Mouse (Mus musculus) heart, adult 2 months (tissue): ENCODE data around the gene Bmp2k. TPM values are rescaled to one million over a fixed set of nuclear protein-coding genes. Genes with fewer than 3 reads are reported as not detected.

Source experiments
- DNase-seq, 2 experiments: peaks; one replicate each; pipeline ENCODE4 v3.0.0; 2021
- H3K27ac ChIP-seq: fragments of 200-600 bp; 2 replicates; pipeline ENCODE4 v1.8.1; 2022
- H3K27me3 ChIP-seq: fragments of 200-500 bp; 2 replicates; pipeline ENCODE4 v1.6.1; 2012; ENCODE audit warnings: mild to moderate bottlenecking, low read length, inconsistent platforms, mixed read lengths; ENCODE audit not compliant: control insufficient read depth, insufficient read depth
- H3K36me3 ChIP-seq: fragments of 200-500 bp; 2 replicates; pipeline ENCODE4 v1.6.1; 2012; ENCODE audit warnings: low read length, inconsistent platforms; ENCODE audit not compliant: control insufficient read depth, insufficient read depth
- H3K4me1 ChIP-seq: fragments of 200-500 bp; 2 replicates; pipeline ENCODE4 v1.6.1; 2011; ENCODE audit warnings: low read length; ENCODE audit not compliant: control insufficient read depth, insufficient read depth
- H3K4me3 ChIP-seq: fragments of 200-600 bp; 2 replicates; pipeline ENCODE4 v1.8.1; 2022
- H3K79me2 ChIP-seq: fragments of 200-500 bp; replicated peaks from 2 replicates; pipeline ENCODE4 v1.6.1; 2012; ENCODE audit warnings: mild to moderate bottlenecking, inconsistent platforms, low read length, moderate library complexity, mixed read lengths; ENCODE audit not compliant: control insufficient read depth, insufficient read depth
- H3K9ac ChIP-seq: fragments of 200-500 bp; 2 replicates; pipeline ENCODE4 v1.6.1; 2012; ENCODE audit warnings: low read depth, mild to moderate bottlenecking, control low read depth, inconsistent platforms, low read length, mixed read lengths
- CTCF ChIP-seq: fragments of 200-600 bp; IDR thresholded peaks from 2 replicates; pipeline ENCODE4 v1.8.1; 2022; ENCODE audit warnings: antibody characterized with exemption, mild to moderate bottlenecking, moderate library complexity
- EP300 ChIP-seq: fragments of 200-500 bp; IDR thresholded peaks from 2 replicates; pipeline ENCODE4 v1.6.1; 2011; ENCODE audit warnings: low read depth, low read length, control low read depth; ENCODE audit not compliant: insufficient read depth
- POLR2A ChIP-seq: fragments of 200-500 bp; IDR thresholded peaks from 2 replicates; pipeline ENCODE4 v1.6.1; 2011; ENCODE audit warnings: mild to moderate bottlenecking, low read depth, low read length, control low read depth; ENCODE audit not compliant: insufficient read depth
- WGBS: fragments of 180-500 bp; shearing (Covaris S2); methylation state at CpG from one replicate; pipeline ENCODE4 v1.1.7; 2018; 5-methylcytosine and 5-hydroxymethylcytosine counted together
- intact Hi-C: fragments of 180-260 bp; cut with DNase I; formaldehyde crosslinking; loops from one replicate; pipeline ENCODE4 v1.15.1; 2025
- polyA plus RNA-seq: library from polyadenylated mRNA; depleted of rRNA; stranded (reverse); fragments of >200 nt; gene quantifications from 2 replicates; pipeline ENCODE4 v1.2.3, GENCODE M21; 2012
- total RNA-seq, 2 experiments: library from RNA; stranded (reverse); gene quantifications; 2 replicates each; pipeline ENCODE4 v1.2.3; 2021

The Bmp2k gene
- total and polyA plus RNA-seq, 3 experiments, result 2.9 to 8.4 (median 6.7) TPM

- Histone ChIP-seq H3K9ac (no peak overlapping the region), H3K36me3 (no peaks in the 10 kb centered on the region), H3K4me3 (no peak overlapping the region), H3K27ac (no peak overlapping the region), H3K27me3 (no peaks in the 10 kb centered on the region), H3K4me1 (no peaks in the 10 kb centered on the region), H3K79me2 (no peaks in the 10 kb centered on the region)
- no peak for DNase-seq
- intact Hi-C loops, result no loop called here
- 68% methylated on average over 3 of the region's 3 CpGs for WGBS
- TF ChIP-seq EP300, result no peak
- TF ChIP-seq CTCF, result peak; percentile 52
Measured at GRCm38 (mm10) chr5:97081481-97081880, 84.0 kb downstream of the Bmp2k start.

GRCm38 (mm10) chr5:97083701-97084100, 86.2 kb downstream of the Bmp2k start:
- H3K4me3 ChIP-seq, result no peak overlapping the region
- DNase-seq, result no peak
- H3K9ac ChIP-seq, result no peak overlapping the region
- no peaks in the 10 kb centered on the region for H3K27me3 ChIP-seq
- H3K79me2 ChIP-seq, result no peaks in the 10 kb centered on the region
- TF ChIP-seq CTCF, result no peak
- TF ChIP-seq EP300, result no peak
- TF ChIP-seq POLR2A, result no peak
- H3K36me3 ChIP-seq, result no peaks in the 10 kb centered on the region
- intact Hi-C loops, result no loop called here
- 86% methylated on average over 6 of the region's 6 CpGs for WGBS
- H3K4me1 ChIP-seq, result no peaks in the 10 kb centered on the region; the same call in 1 of the 2 replicates
- no peak overlapping the region for H3K27ac ChIP-seq

- Histone ChIP-seq H3K4me3 (no peak overlapping the region), H3K9ac (no peak overlapping the region), H3K79me2 (no peaks in the 10 kb centered on the region), H3K27me3 (no peaks in the 10 kb centered on the region), H3K27ac (no peak overlapping the region), H3K4me1 (no peaks in the 10 kb centered on the region; the same call in 1 of the 2 replicates), H3K36me3 (no peaks in the 10 kb centered on the region)
- intact Hi-C loops, result no loop called here
- TF ChIP-seq CTCF (no peak), EP300 (no peak), POLR2A (no peak)
- 86% methylated on average over 4 of the region's 4 CpGs for WGBS
- no peak for DNase-seq
Measured at GRCm38 (mm10) chr5:97084541-97084940, 87.1 kb downstream of the Bmp2k start.

- Histone ChIP-seq H3K4me3 (no peak overlapping the region), H3K4me1 (no peaks in the 10 kb centered on the region; the same call in 1 of the 2 replicates), H3K9ac (no peak overlapping the region), H3K27me3 (no peaks in the 10 kb centered on the region), H3K36me3 (no peaks in the 10 kb centered on the region), H3K79me2 (no peaks in the 10 kb centered on the region), H3K27ac (no peak overlapping the region)
- intact Hi-C loops, result no loop called here
- DNase-seq, result no peak
- WGBS, result 90% methylated on average over 6 of the region's 6 CpGs
- TF ChIP-seq POLR2A (no peak), EP300 (no peak), CTCF (no peak)
Measured at GRCm38 (mm10) chr5:97085071-97085470, 87.6 kb downstream of the Bmp2k start.

GRCm38 (mm10) chr5:97087030-97087630, 89.6 kb downstream of the Bmp2k start:
- Histone ChIP-seq H3K36me3 (no peaks in the 10 kb centered on the region), H3K27ac (peak overlapping the region; percentile 38), H3K9ac (no peak overlapping the region), H3K4me1 (no peaks in the 10 kb centered on the region; the same call in 1 of the 2 replicates), H3K27me3 (no peaks in the 10 kb centered on the region), H3K4me3 (0 out of 2 replicates have a peak overlapping the region, but pooled peaks have one; percentile 5), H3K79me2 (no peaks in the 10 kb centered on the region)
- TF ChIP-seq CTCF, result no peak
- no peak for TF ChIP-seq EP300
- TF ChIP-seq POLR2A, result no peak
- WGBS, result 67% methylated on average over 24 of the region's 24 CpGs
- peak; percentile 50 to 59 for DNase-seq
- intact Hi-C loops, result no loop called here

GRCm38 (mm10) chr5:97087746-97088145, 90.3 kb downstream of the Bmp2k start:
- no peak overlapping the region for H3K4me3 ChIP-seq
- no peak overlapping the region for H3K9ac ChIP-seq
- no peaks in the 10 kb centered on the region; the same call in 1 of the 2 replicates for H3K4me1 ChIP-seq
- no peak for DNase-seq
- H3K79me2 ChIP-seq, result no peaks in the 10 kb centered on the region
- 89% methylated on average over 16 of the region's 16 CpGs for WGBS
- H3K36me3 ChIP-seq, result no peaks in the 10 kb centered on the region
- no peaks in the 10 kb centered on the region for H3K27me3 ChIP-seq
- TF ChIP-seq EP300 (no peak), CTCF (no peak), POLR2A (no peak)
- peak overlapping the region; percentile 38 for H3K27ac ChIP-seq
- intact Hi-C loops, result no loop called here
